Mouse (Mus musculus): Measurements from ENCODE around the gene Jrkl.

- TF ChIP-seq MYOG (IDR thresholded peaks at IDR 0.05; ENCODE audit: control insufficient read depth in 1 of 3, insufficient read depth in 1 of 3, insufficient read length in 2 of 3, low read depth in 2 of 3) (no peak), POLR2A (IDR thresholded peaks at IDR 0.05; ENCODE audit: insufficient read length, low read depth) (no peak), MYOD1 (IDR thresholded peaks at IDR 0.05; ENCODE audit: control insufficient read depth in 1 of 3, insufficient read length in 2 of 3, low read depth in 2 of 3) (no peak), USF1 (IDR thresholded peaks at IDR 0.05; ENCODE audit: low read depth) (no peak), MAX (IDR thresholded peaks at IDR 0.05; ENCODE audit: low read depth) (no peak), REST (IDR thresholded peaks at IDR 0.05; ENCODE audit: insufficient read depth, insufficient read length) (no peak), E2F4 (IDR thresholded peaks at IDR 0.05; ENCODE audit: insufficient read depth) (no peak), TCF12 (IDR thresholded peaks at IDR 0.05; ENCODE audit: insufficient read depth, poor library complexity, severe bottlenecking) (no peak), TCF3 (IDR thresholded peaks at IDR 0.05; ENCODE audit: insufficient read length, low read depth) (no peak), CEBPB (IDR thresholded peaks at IDR 0.05; ENCODE audit: insufficient read depth, poor library complexity, severe bottlenecking) (no peak), SRF (IDR thresholded peaks at IDR 0.05; ENCODE audit: control insufficient read depth, insufficient read length, low read depth) (no peak), POLR2AphosphoS2 (IDR thresholded peaks at IDR 0.05; ENCODE audit: insufficient read length, low read depth) (no peak)
These were observed at the start of gene Jrkl for GRCm38 (mm10) chr9:13245481-13245880.

Data from myocyte (in vitro differentiated cells).